Mouse (Mus musculus) v-Abl transformed pro-B cells (cell line): Measurements from ENCODE around the gene 1700021F05Rik.
"Not testable (repeated sequence)": the region's sequence is repeated elsewhere in the genome, so short reads cannot be mapped to it uniquely, and the experiment has no call there.

Experiments used
- in situ Hi-C, 2 experiments: fragments of 400-800 bp; cut with MboI; formaldehyde crosslinking; loops; one replicate each; pipeline ENCODE4 v1.15.1; 2025; ENCODE audit not compliant: unreplicated experiment in 2 of 2

1700021F05Rik gene

DNA sequence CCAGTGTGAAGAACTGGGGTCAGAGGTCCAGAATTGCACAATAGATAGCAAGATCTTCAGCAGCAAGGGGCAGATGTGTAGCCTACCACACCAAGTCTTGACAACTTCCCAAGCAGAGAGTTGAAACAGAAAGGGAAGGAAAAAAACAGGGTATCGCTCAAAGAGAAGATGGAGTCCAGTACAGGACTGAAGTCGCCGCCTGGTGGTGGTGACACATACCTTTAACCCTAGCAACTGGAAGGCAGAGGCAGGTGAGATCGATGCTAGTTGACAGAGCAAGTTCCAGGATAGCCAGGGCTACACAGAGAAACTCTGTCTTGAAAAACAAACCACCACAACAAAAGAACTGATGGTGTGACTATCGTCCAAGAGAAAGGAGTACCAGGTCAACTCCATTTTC is 8.6 kb upstream of the 1700021F05Rik start:
- in situ Hi-C loops = no loop called here

DNA sequence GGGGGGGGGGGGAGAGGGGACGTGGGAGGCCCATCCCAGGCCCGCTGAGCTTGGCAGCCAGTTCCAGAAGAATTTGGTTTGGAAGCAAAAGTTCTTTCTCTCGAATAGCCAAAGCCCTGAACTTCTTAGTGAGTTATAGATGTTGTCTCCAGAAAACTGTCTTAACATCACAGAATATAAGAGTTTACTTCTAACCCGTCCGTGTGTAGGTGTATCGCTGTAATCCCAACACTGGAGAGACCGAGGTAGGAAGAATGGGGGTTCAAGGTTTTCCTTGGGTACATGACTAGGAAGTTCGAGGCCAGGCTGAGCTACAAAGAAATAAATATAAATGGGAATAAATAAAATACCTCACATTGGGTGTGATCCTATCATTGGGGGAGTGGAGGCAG is 355 bp upstream of the 1700021F05Rik start:
- in situ Hi-C loops = no loop called here

DNA sequence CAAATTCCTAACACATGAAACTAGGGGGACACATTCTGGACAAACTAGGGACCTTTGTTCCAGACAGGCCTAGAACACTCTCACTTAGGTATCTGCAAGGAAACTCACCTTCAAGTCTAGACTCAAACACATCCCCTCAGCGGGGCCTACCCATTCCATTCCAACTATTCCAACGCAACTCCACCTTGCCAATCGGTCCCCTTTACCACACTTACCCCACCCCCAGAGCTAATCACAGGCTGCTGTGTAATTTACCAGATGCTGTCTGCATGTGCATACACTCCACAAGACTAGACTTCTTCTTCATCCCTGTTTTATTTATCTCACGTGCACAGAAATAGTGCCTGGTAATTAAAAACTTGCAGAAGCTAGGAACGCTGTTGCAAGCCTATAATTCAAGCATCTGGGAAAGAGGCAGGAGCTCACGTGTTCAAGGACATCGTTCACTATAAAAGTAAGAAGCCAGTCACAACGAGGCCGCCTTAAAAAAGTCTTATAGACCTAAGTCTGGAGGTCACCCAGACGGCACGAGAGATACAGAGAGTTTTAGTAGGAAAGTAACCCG is 966 bp downstream of the 1700021F05Rik start:
- in situ Hi-C loops = no loop called here

DNA sequence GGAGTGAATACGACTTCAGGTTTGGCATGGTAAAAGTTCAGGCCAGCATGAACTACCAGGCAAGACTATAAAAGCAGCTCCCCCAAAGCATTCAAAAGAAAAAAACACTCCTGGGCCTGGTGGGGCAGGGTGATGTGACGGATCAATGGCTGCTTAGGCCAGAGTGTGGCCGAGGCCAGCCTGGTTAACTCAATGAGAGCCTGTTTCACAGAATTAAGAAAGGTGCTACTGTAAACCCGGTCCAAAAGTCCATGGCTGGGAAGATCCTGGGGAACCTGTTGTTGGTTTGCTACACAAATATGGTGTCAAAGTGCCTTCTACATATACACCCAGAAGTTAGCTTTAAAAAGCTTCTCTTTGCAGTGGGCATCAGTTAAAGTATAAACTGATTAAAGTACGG is 2.0 kb downstream of the 1700021F05Rik start:
- in situ Hi-C loops = no loop called here

DNA sequence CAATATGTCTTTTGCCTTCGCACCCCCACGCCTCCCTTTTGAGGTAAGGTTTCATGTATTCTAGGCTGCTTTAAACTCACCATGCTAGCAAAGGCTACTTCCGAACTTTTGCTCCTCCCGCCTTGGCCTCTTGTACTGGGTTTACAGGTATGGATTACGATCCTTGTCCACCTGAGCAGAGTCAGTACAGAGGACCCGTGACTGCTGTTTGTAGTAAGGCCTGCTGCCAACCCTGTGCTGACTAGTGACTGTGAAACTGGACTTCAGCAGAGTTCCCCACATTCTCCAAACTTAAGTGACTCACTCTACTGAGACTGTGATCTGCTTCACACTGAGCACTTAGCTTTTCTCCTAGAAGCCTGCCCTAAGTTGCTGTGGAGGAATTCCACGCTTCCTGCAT is 3.1 kb downstream of the 1700021F05Rik start:
- in situ Hi-C loops = no loop called here

DNA sequence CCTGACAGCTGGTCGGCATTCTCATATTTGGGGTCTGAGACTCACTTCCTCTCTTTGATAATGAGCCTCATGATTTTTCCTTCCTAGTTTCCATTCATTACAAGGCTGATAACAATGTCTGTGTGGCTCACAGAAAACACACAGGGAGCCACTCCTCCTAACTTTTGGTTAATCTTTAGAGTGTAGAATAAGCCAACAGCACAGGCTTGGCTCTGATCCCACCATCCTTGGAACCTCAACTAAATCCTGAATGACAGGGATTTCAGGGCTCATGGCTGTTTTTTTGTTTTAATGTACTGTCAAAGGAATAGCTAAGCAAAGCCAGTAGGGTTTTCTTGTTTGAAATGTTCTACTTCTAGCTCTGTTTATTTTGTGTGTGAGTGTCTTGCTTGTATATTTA is 6.4 kb downstream of the 1700021F05Rik start:
- in situ Hi-C loops = no loop called here

DNA sequence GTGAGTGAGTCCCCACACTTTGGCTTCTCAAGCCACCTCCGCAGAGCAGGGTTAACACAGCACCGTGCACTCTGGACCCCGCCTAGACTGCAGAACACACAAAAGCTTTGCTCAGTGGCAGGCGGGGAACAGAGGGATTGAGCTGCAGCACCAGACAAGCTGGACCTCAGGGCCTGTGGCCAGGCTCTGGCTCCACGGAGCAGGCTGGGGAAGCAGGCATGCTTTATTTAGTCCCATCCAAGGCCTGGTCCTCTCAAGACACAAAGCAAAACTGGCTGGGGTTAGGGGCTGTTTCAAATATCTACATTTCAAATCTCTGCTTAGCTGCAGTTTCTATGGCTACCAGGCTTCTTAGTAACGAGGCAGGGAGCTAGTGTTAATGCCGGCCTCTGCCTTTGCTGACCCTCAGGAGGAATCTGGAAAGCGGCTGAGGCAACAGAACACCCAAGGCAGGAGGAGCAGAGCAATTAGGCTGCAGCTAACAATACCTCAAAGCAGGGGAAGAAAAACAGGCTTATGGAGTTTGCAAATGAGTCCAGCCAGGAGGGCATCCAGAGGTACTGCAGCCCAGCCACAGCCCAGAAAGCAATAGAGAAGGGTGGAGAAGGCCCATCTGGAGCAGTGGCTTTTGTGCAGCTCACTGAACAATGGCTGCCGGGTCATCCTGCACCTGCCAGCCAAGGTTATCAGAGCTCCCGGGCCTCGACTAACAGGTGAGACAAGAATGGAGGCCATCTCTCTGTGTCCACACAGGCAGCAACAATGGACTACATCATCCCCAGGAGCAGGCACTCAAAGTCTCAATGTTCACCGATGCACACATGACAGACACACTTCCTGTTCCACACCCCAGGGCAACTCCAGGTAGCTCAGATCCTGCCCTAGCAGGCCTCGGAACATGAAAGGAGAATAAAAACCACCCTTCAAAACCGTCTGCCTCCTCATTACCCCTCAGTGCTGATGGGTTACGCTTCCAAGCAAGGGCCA is 13.2 kb downstream of the 1700021F05Rik start:
- in situ Hi-C loops = no loop called here

DNA sequence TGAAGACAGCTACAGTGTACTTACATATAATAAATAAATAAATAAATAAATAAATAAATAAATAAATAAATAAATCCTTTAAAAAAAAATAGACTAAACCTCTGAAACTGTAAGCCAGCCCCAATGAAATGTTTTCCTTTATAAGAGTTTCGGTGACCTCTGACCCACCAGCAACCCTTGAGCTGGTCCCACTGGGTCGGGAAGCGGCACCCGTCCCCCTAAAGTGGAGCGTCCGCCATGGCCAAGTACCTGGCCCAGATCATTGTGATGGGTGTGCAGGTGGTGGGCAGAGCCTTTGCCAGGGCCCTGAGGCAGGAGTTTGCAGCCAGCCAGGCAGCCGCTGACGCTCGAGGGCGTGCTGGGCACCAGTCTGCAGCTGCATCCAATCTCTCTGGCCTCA is 16.9 kb downstream of the 1700021F05Rik start, which contains the start of gene Gm9803:
Gene Gm9803, plus strand, starts transcription at position 154 of the 400 bp plus-strand sequence.
- in situ Hi-C loops = not testable (repeated sequence)

DNA sequence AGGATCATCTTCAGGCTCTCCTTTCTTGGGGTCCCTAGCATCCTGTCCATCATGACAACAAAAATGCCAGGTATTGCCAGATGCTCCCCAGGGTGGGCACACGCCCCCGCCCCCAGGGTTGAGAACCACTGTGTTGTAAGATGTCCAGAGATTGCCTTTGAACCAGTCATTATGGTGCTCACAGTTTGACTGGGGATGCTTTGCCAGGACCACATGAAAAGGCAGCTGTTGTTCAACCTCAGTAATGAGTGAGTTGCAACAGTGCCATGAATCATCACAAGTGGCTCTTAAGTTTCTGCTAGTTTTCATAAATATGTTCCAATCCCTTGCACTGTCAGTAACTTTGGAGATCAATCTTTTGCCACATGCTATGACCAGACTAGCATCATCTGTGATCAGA is 20.8 kb downstream of the 1700021F05Rik start:
- in situ Hi-C loops = no loop called here

DNA sequence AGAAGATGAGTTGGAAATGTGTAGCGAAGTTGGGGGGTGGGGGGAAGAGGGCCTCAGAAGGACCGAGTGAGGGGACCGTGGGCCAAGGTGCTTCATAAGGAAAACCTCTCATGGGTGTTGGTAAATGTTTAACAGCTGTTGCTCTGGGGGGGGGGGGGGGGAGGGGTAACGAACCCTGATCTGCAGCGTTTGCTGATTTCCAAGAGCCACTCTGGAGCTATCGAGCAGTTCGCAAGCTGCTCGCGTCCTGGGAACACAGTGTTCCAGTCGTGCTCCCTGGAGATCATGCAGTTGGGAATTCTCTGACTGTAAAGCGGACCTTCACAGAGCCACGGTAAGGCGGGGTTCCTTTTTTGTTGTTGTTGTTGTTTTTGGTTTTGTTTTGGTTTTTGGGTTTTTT is 22.4 kb downstream of the 1700021F05Rik start:
- in situ Hi-C loops = no loop called here

DNA sequence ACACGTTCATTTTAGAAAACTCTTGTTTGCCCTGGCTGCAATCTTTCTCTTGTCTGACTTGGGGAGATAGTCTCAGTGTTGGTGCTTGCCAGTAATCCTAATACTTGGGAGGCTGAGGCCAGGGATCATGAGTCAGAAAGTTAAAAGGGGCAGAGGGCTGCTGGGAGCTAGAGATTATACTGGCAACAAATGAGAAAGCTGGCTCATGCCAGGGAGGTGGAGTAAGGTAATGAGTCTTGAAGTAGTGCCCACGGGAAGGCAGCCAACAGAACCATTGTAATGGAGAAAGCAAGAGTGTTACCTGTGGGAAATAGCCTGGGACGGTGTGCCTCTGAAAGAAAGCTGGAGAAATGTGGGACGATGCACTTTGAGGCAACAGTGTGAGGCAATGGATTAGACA is 23.0 kb downstream of the 1700021F05Rik start:
- in situ Hi-C loops = no loop called here

DNA sequence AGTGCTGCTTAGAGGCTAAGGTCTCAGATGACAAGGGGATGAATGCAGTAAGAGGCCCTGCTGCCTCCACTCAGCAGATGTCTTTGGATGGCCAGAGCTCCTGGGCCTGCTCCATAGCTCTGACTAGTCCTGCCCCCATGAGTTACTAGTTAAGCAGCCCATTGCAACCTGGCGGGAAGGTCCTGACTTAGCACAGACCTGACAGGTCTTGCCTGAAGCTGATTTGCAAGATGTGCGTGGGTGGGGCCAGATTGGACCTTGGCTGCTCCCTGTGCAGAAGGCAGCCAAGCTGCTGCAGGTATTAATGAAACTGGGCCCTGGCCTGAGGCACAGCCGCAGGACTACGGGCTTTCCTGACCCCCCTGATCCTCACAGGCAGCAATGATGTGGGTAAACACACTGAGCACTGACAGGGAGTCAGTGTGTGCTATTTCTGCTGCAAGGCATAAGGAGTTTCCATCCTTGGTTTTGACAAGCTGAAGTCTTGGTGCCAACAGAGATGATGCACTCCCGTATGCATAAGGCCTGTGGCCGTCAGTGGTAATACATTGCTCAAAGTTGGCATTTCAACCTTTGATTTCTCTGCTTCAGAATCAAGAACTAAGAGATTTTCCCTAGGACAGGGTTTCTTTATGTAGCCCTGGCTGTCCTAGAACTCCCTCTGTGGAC is 23.7 kb downstream of the 1700021F05Rik start:
- in situ Hi-C loops = no loop called here

DNA sequence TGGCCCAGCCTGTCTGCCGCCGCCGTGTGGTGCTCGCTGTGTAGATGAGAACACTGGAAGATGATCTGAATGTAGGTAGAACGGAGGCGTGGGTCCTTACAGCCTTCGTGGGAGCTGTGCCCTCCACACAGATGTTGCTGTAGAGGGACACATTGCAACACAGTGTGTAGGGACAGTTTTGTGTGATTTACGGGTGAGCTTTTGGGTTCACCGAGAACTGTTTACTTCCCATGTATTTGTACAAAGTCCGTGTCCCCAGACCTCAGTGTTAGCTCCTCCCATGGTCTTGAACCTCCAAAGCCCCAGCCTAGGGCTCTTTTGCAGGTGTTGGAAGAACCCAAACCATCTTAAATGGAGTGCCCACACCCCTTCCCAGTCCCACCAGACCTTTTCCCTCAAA is 27.8 kb downstream of the 1700021F05Rik start:
- in situ Hi-C loops = no loop called here

DNA sequence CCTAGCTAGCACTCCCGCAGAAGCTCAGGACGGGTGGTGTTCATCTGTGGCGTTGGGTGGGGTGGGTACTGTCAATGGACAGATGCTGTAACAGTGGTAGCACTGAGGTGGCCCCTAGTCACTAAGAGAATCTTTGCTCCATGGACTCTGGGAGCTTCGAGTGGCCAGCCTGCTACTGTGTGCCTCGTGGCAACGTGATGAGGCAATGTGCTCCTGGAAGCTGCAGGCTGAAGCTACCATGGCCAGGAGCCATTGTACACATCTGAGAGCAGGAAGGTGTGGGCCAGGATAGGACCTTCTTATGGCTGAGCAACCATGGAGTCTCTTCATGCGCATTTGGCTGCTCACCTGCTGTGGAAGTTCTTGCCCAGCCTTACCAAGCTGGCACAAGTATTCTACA is 31.6 kb downstream of the 1700021F05Rik start:
- in situ Hi-C loops = no loop called here

DNA sequence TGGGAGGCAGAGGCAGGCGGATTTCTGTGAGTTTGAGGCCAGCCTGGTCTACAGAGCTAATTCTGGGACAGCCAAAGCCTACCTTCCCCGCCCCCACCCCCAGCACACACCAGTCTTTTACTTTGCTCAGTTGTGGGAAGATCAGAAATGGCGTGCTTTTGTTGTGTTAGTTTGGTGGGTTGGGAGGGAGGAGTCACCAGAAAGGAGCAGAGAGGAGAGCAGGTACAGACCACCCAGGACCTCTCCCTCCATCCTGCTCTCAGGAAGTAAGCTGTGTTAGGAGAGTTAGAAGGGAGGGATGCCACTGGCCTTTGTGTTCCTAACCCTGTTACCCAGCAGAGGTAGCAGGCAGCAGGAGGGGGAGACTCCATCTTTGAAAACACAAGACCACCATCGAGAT is 33.7 kb downstream of the 1700021F05Rik start:
- in situ Hi-C loops = no loop called here

DNA sequence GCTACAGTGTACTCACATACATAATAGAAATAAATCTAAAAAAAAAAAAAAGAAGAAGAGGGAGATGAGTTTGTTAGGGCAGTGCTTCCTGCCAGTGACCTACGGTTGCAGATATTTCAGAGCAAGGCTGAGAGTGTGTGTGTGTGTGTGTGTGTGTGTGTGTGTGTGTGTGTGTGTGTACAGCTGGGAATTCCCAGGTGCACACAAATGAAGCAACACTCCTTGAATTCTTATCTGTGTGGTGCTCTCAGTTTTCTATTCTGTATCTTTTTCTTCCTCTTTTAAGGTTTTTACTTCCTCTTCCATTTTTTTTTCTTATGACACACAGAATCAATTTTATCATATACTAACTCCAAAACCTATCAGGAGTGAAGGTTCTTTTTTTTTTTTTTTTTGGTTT is 36.5 kb downstream of the 1700021F05Rik start:
- in situ Hi-C loops = no loop called here

DNA sequence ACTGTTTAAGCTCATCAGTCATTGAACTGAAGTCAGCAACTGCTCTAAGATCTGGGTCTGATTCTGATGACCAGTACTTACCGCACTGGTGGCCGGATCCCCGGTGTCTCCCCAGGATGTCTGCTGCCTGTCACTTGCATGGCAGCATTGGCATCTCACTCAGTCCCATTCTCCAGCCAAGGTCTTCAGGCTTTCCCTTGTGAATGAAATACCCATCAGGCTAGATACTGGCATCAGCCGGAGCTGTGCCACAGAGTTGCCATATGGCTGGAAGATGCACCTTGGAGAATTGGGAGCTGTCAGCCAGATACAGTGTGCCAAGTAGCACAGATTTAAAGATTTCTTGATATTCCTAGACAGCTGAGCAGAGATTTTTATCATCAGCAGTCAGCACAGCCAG is 38.2 kb downstream of the 1700021F05Rik start:
- in situ Hi-C loops = no loop called here

DNA sequence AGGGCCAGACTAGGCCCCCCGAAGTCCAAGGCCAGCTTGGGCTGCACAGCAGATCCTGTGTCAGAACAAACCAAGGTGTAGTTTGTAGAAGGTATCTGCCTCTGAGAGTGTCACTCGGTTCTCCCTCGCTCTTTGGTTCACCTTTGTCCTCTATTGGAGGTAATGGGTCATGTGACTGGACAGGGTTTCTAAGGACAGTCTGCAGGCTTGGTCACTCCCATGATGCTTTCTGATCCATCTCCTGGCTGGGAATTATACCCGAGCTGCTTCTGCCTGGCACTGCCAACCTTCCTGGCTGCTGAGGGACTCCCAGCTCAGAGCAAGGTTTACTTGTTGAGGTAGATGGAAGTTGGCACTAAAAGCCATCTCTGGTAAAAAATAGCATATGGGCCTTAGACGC is 49.9 kb downstream of the 1700021F05Rik start:
- in situ Hi-C loops = no loop called here

DNA sequence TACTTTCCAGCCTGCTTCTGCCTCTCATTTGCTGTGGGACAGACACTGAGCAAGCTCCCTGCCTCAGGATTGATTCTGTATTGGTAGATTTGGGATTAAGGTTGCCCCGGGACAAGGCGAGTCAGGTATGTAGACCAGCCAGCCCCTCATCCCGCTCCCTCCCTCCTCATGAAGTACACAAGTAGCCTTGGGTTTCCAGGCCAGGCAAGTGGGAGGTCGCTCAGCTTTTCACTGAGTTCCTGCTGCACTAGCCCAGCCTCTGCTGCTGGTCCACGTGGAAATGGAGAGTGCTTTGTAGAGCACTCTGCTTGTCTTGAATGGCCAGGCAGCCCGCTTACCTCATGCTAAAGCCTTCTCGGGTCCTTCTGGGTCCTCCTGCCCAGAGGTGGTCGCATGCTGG is 50.8 kb downstream of the 1700021F05Rik start:
- in situ Hi-C loops = no loop called here

DNA sequence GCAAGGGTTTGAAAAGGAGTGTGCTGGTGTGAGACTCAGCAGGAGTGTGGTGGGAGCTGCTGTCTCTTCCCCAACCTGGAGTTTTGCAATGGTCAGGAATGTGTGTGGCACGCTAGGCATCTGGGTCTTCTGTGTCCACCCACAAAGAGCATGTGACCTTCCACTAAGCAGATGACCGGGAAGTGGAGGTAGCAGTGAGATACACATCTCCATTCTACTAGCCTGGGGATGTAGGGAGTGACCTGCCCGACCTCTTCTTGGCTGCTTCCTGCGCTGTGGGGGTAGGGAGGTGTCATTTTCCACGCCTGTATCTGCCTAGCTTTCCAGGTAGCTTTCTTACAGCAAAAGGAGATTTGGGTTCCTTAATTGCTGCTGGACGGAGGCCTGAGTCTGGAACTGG is 51.2 kb downstream of the 1700021F05Rik start:
- in situ Hi-C loops = no loop called here

DNA sequence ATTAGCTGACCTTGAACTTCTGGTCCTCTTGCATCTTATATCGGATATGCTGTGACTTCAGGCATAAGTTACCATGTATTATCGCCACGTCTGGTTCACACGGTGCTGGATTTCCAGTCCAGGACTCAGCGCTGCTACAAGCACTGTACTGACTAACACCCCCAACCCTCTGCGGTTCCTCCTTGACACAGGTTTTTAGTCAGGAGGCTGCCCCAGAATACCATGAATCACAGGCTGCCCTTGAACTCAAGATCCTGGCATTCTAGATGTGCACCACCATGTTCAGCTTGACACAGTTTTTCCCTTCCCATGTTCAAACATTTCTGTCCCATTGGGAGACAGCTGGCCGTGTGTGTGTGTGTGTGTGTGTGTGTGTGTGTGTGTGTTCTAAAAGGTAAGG is 51.7 kb downstream of the 1700021F05Rik start:
- in situ Hi-C loops = no loop called here

DNA sequence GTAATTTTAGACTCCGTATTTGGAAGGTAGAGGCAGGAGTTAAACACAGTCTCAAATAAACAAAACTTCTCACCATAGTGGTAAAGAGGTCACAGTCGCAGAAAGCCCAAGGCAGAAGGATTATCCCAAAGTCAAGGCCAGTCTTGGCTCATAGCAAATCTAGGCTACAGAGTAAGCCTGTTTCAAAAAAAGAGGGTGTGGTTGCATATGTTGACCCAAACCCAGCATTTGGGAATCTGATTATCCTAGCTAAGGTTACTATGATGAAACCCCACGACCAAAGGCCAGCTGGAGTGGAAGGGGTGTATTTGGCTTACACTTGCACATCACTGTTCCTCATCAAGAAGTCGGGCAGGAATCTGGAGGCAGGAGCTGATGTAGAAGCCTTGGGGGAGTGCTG is 52.5 kb downstream of the 1700021F05Rik start:
- in situ Hi-C loops = no loop called here
